Mouse (Mus musculus): ENCODE measurements around the gene Cyp2d11. TPM values are rescaled to one million over a fixed set of nuclear protein-coding genes. Genes with fewer than 3 reads are reported as not detected.
A peak's percentile ranks its signal among the peaks of the same experiment; 100 is the strongest.
"Not testable (repeated sequence)": the region's sequence is repeated elsewhere in the genome, so short reads cannot be mapped to it uniquely, and the experiment has no call there.

The Cyp2d11 gene
- polyA plus RNA-seq (2015; fragmentation: Nextera tagmentation; extraction: Ambion mirVana) = not detected in 2 replicates

DNA sequence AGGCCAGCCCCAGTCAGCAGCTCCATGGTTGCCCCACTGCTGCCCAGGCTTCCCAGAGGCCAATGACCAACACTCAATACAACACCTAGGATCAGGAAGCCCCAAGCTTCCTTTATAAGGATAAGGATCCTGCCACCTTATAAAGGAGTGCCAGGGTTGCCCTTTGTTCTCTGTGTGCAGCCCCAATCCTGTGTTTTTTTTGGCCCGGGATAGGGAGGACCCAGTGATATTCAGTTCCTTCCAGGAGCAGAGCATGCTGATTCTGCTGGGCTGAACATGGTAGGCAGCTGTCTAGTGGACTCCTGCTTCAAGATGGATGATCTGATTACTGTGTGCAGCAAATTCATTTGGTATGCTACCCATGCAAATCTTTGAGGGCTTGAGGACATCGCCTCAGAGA lies at the start of gene Cyp2d11:
Gene Cyp2d11 (minus strand): TSS at position 101 of the 400 bp plus-strand sequence.
- 84% methylated on average over 2 of the region's 2 CpGs for WGBS
- not testable (repeated sequence) for ATAC-seq (replicated peaks; ENCODE audit: insufficient number of reproducible peaks, insufficient read depth, low FRiP score, low read depth); H3K36me3 ChIP-seq; H3K4me1 ChIP-seq (replicated peaks); H3K27ac ChIP-seq; H3K9ac ChIP-seq; H3K9me3 ChIP-seq (replicated peaks); H3K27me3 ChIP-seq; H3K4me3 ChIP-seq; H3K4me2 ChIP-seq

DNA sequence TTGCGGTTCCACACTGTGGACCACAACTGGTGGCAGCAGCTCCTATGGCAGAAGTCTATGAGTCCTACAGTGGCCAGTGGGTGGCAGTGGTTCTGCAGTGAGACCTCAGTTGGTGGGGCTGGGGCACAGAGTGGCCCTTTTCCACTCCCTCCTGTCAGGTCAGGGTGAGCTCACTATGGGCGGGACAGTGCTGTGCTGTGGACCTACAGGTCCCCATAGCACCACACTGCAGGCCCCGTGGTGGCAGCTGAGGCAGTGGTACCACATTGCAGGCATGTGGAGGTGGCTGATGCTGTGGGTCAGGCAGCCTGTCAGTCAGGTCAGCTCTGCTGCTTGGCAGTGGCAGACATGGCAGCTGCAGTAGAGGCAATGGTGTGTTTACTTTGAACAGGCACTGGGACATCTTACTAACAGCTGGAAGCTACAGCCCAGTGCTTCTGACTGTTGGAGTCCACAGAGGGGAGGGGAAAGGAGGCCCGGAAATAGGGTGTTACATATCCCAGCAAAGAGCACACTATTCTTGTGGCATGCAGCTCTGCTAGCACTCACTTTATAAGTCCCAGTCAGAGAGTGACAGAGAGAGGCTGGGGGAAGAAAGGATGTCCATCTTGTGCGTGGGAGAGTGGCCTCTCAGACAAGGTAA lies 44.3 kb upstream of the Cyp2d11 start:
- H3K9ac ChIP-seq = no peak overlapping the region
- no peaks in the 10 kb centered on the region for H3K4me1 ChIP-seq (replicated peaks)
- H3K4me2 ChIP-seq = no peak overlapping the region
- no peak overlapping the region for H3K4me3 ChIP-seq
- no peaks in the 10 kb centered on the region for H3K36me3 ChIP-seq
- no peaks in the 10 kb centered on the region for H3K27me3 ChIP-seq
- no peaks in the 10 kb centered on the region; the same call in 1 of the 2 replicates for H3K9me3 ChIP-seq (replicated peaks)
- WGBS = 57% methylated on average over 5 of the region's 5 CpGs
- ATAC-seq (replicated peaks; ENCODE audit: insufficient number of reproducible peaks, insufficient read depth, low FRiP score, low read depth) = no peak
- no peak overlapping the region for H3K27ac ChIP-seq

DNA sequence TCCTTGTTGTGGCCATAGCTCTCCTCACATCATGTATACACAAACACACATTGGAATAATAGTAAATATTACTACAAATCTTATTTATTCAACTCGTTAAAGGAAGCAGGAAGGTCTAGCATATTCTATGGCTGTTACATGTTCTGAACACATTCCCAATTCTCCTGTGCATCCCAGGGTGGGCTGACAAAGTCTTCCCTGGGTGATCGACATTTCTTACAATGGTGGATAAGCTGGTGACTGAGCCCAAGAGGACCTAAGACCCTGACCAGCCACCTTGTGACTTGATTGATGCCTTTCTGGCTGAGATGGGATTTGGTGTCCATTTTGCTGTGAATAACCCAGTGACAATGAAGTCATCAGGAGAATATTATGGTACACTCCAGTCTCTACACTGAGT lies 41.8 kb upstream of the Cyp2d11 start:
- H3K36me3 ChIP-seq = no peaks in the 10 kb centered on the region
- no peak overlapping the region for H3K27ac ChIP-seq
- peaks cover under 1% of the 10 kb centered on the region for H3K9me3 ChIP-seq (replicated peaks)
- 71% methylated on average over 2 of the region's 2 CpGs for WGBS
- H3K4me1 ChIP-seq (replicated peaks) = no peaks in the 10 kb centered on the region
- no peak for ATAC-seq (replicated peaks; ENCODE audit: insufficient number of reproducible peaks, insufficient read depth, low FRiP score, low read depth)
- H3K27me3 ChIP-seq = no peaks in the 10 kb centered on the region
- H3K4me2 ChIP-seq = no peak overlapping the region
- no peak overlapping the region for H3K4me3 ChIP-seq
- H3K9ac ChIP-seq = no peak overlapping the region

GRCm38 (mm10) chr15:82435011-82435410 lies 41.2 kb upstream of the Cyp2d11 start:
- H3K36me3 ChIP-seq = no peaks in the 10 kb centered on the region
- peaks cover 6% of the 10 kb centered on the region for H3K9me3 ChIP-seq (replicated peaks)
- WGBS = 77% methylated on average over 3 of the region's 3 CpGs
- no peak for ATAC-seq (replicated peaks; ENCODE audit: insufficient number of reproducible peaks, insufficient read depth, low FRiP score, low read depth)
- no peak overlapping the region for H3K27ac ChIP-seq
- no peak overlapping the region for H3K9ac ChIP-seq
- H3K4me1 ChIP-seq (replicated peaks) = no peaks in the 10 kb centered on the region
- H3K4me3 ChIP-seq = no peak overlapping the region
- no peak overlapping the region for H3K4me2 ChIP-seq
- no peaks in the 10 kb centered on the region for H3K27me3 ChIP-seq

DNA sequence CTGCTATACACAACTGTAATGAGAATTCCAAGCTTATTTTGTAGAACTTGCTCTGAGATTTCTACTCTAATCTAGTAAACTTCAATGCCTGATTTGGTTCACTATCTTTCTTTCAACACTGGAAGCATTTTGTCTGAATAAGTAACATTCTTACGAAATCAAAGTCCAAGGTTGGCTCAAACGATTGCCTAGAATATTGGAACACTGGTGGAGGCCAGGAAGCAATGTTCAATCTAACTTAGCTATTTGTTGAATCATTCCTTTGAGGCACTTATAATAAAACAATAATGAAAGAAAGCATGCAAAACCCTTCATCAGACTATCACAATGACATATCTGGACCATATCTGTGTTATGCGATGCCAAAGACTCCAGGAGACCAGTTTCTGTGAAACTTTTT lies 40.7 kb upstream of the Cyp2d11 start:
- Histone ChIP-seq H3K9me3 (replicated peaks) (peaks cover 9% of the 10 kb centered on the region), H3K4me1 (replicated peaks) (no peaks in the 10 kb centered on the region), H3K27ac (no peak overlapping the region), H3K4me2 (no peak overlapping the region), H3K9ac (no peak overlapping the region), H3K36me3 (no peaks in the 10 kb centered on the region), H3K27me3 (no peaks in the 10 kb centered on the region), H3K4me3 (no peak overlapping the region)
- WGBS = 79% methylated on average over 3 of the region's 3 CpGs
- ATAC-seq (replicated peaks; ENCODE audit: insufficient number of reproducible peaks, insufficient read depth, low FRiP score, low read depth) = no peak

- Histone ChIP-seq H3K4me2 (no peak overlapping the region), H3K36me3 (no peaks in the 10 kb centered on the region), H3K27ac (no peak overlapping the region), H3K4me1 (replicated peaks) (no peaks in the 10 kb centered on the region), H3K9me3 (replicated peaks) (peaks cover 9% of the 10 kb centered on the region), H3K27me3 (no peaks in the 10 kb centered on the region), H3K4me3 (no peak overlapping the region), H3K9ac (no peak overlapping the region)
- no peak for ATAC-seq (replicated peaks; ENCODE audit: insufficient number of reproducible peaks, insufficient read depth, low FRiP score, low read depth)
- 88% methylated on average over 3 of the region's 3 CpGs for WGBS
Observed at GRCm38 (mm10) chr15:82433621-82434020, 39.8 kb upstream of the Cyp2d11 start.

DNA sequence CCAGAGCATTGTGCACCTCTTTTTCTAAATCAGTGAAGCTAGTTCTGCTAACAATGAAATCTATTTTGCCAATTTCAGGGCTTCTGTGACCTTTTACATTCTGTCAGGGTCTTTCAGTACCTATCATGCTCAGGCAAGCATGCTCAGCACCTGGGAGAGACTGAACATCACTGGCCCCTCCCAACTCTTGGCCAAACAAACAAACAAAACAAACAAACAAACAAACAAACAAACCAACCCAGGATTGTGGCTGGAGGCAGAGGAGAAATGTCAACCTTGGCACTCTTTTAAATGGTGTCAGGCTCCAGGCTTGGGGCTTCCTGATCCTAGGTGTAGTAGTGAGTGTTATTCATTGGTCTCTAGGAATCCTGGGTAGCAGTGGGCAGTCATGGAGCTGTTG lies 39.3 kb upstream of the Cyp2d11 start, which contains the start of gene Cyp2d9:
Gene Cyp2d9 (plus strand): TSS at position 301 of the 400 bp plus-strand sequence.
- ATAC-seq (replicated peaks; ENCODE audit: insufficient number of reproducible peaks, insufficient read depth, low FRiP score, low read depth) = no peak
- no peak within 1 kb of the TSS for H3K4me3 ChIP-seq
- no peaks in the 10 kb centered on the region for H3K36me3 ChIP-seq
- H3K9me3 ChIP-seq (replicated peaks) = peaks cover 9% of the 10 kb centered on the region
- no peaks in the 10 kb centered on the region for H3K4me1 ChIP-seq (replicated peaks)
- H3K27ac ChIP-seq = no peak within 1 kb of the TSS
- no peaks in the 10 kb centered on the region for H3K27me3 ChIP-seq
- no peak within 1 kb of the TSS for H3K4me2 ChIP-seq
- H3K9ac ChIP-seq = no peak within 1 kb of the TSS

DNA sequence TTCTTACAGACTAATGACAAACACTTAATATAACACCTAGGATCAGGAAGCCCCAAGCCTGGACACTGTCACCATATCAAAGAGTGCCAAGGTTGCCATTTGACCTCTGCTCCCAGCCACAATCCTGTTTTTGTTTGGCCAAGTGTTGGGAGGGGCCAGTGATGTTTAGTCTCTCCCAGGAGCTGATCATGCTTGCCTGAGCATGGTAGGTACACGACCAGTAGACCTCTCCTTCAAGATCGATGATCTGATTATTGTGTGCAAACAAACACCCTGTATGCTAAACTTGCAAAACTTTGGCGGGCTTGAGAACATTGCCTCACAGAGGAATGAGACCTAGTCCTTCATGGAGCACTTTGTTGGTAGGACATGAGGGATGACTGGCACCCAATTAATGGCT lies 29.6 kb upstream of the Cyp2d11 start:
- WGBS = 73% methylated on average over 3 of the region's 3 CpGs
- ATAC-seq (replicated peaks; ENCODE audit: insufficient number of reproducible peaks, insufficient read depth, low FRiP score, low read depth) = no peak

DNA sequence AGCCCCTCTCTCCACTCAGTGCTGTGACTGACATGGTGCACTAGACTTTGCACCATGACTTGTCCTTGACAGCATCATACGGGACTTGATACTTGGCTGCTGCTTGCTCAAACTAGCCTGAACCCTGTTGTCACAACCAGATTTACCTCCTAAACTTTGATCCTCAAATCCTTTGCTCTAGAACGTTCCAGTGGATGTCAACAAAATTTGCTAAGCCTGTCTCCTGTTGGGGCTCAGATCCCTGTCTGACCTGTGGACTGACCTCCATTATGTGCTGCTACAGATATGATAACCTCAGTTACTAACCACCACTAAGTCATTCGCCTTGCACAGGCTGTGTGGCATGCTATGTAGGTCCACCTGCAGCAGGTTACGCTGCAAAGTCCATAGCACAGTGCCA lies 29.1 kb upstream of the Cyp2d11 start:
- 77% methylated on average over 4 of the region's 4 CpGs for WGBS
- H3K27ac ChIP-seq = no peak overlapping the region
- no peak overlapping the region for H3K4me3 ChIP-seq
- no peaks in the 10 kb centered on the region for H3K9me3 ChIP-seq (replicated peaks)
- H3K9ac ChIP-seq = no peak overlapping the region
- no peaks in the 10 kb centered on the region for H3K36me3 ChIP-seq
- no peak for ATAC-seq (replicated peaks; ENCODE audit: insufficient number of reproducible peaks, insufficient read depth, low FRiP score, low read depth)
- no peaks in the 10 kb centered on the region for H3K4me1 ChIP-seq (replicated peaks)
- no peaks in the 10 kb centered on the region for H3K27me3 ChIP-seq
- H3K4me2 ChIP-seq = no peak overlapping the region

More for the DNA sequence above, 29.6 kb upstream of the Cyp2d11 start:
- Histone ChIP-seq H3K9ac (no peak overlapping the region), H3K27ac (no peak overlapping the region), H3K4me3 (no peak overlapping the region), H3K4me1 (replicated peaks) (no peaks in the 10 kb centered on the region), H3K9me3 (replicated peaks) (no peaks in the 10 kb centered on the region), H3K4me2 (no peak overlapping the region), H3K36me3 (no peaks in the 10 kb centered on the region), H3K27me3 (no peaks in the 10 kb centered on the region)

DNA sequence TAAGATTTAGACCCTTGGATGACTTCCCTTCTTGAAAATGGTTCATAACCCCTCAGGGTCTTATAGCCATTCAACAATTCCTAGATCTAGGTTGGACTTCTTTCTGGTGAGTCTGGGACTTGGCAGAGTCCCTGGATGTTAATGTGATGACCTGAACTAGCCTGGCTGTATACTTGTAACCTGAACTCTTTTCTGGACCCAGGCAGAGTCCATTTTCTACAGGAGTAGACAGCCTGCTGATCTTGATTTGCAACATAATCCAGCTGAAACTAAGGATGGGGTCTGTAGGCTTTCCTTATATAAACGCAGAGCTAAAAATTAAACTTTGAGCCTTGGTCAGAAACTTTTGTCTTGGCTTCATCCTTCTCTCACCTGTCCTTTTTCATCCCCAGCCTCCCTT lies 24.8 kb upstream of the Cyp2d11 start:
- Histone ChIP-seq H3K4me2 (no peak overlapping the region), H3K36me3 (no peaks in the 10 kb centered on the region), H3K27ac (no peak overlapping the region), H3K9me3 (replicated peaks) (no peaks in the 10 kb centered on the region), H3K9ac (no peak overlapping the region), H3K4me1 (replicated peaks) (peaks cover 6% of the 10 kb centered on the region), H3K27me3 (no peaks in the 10 kb centered on the region), H3K4me3 (no peak overlapping the region)
- no peak for ATAC-seq (replicated peaks; ENCODE audit: insufficient number of reproducible peaks, insufficient read depth, low FRiP score, low read depth)
- 69% methylated on average over 1 of the region's 1 CpGs for WGBS

DNA sequence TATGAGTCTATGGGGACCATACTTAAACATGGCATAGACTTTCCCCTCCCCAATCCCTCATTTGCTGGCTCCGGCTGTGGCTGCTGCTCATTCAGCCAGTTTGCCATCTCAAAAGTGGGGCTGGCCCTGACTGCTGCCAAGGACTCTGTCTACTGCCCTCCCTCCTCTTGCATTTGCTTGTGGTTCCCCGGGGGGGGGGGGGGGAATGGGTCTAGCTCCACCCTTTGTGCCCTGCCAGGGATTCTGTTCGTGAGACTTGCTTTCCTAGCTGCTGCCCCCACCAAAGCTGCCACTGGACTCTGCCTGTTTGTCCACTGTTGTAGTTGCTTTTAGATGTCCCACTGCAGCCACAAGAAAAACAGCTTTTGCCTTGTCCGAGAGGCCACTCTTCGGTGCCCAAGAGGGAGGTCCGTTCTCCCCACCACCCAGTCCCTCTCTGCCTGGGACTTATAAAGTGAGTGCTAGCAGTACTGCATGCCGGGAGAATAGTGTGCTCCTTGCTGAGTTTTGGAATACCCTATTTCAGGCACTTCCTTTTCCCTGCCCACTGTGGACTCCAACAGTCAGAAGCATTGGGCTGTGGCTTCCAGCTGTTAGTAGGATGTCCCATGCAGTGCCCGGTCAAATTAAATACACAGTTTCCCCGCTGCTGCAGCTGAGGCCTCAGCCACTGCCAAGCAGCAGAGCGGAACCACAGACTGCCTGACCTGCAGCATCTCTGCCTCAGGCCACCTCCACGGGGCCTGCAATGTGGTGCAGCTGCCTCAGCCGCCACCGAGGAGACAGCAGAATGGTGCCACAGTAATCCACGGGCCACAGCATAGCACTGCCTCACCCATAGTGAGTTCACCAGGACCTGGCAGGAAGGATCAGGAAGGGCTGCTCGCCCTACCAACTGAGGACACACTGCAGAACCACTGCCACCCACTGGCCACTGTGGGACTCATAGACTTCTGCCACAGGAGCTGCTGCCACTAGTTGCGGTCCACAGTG lies 23.3 kb upstream of the Cyp2d11 start:
- Histone ChIP-seq H3K9me3 (replicated peaks) (no peaks in the 10 kb centered on the region), H3K4me3 (peak overlapping the region; percentile 13; the same call in 1 of the 2 replicates), H3K4me1 (replicated peaks) (peaks cover 6% of the 10 kb centered on the region), H3K4me2 (peak overlapping the region; percentile 47), H3K9ac (0 out of 2 replicates have a peak overlapping the region, but pooled peaks have one; percentile 14), H3K27ac (no peak overlapping the region), H3K27me3 (no peaks in the 10 kb centered on the region), H3K36me3 (no peaks in the 10 kb centered on the region)
- WGBS = 32% methylated on average over 16 of the region's 16 CpGs
- peak; percentile 95 for ATAC-seq (replicated peaks; ENCODE audit: insufficient number of reproducible peaks, insufficient read depth, low FRiP score, low read depth)
